Mouse (Mus musculus) right cerebral cortex, adult 18-20 months (tissue): ENCODE measurements around the gene Grasp.

ENCODE experiments used
- DNase-seq: peaks from one replicate; pipeline ENCODE4 v3.0.0; 2022; ENCODE audit warnings: mixed read lengths

Grasp gene

DNA sequence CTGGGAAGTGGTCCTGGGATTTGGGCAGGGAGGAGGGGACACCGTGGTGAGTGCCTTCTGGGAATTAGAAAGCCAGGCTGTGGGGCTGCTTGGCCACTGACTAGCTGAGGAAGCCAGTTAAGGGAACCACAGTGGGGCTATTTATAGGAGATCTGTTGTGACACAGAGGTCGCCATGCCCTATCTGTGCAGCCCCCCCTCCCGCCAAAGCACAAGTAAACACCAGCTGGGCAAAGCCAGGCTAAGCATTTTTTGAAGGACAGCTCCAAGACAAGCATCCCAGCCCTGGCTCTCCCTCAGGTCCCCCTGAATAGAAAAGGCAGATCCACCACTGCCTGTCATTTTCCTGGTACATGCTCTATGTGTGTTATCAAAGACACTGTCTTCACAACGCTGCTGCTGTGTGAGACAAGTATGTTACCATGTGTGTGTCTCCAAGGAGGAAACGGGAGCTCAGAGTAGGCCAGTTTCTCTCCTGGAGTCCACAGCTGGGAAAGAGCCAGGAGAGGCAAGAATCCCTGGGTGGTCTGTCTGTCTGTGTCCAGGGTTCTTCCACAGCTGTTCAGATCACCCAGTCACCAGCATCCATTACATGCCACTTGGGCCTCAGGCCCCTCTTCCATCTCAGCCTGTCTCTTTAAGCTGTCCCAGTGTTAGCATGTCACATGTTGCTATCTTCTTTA is 24.2 kb downstream of the Grasp start:
- no peak for DNase-seq

GRCm38 (mm10) chr15:101250220-101250800 is 26.3 kb downstream of the Grasp start:
- DNase-seq: no peak

GRCm38 (mm10) chr15:101251930-101252329 is 27.9 kb downstream of the Grasp start:
- no peak for DNase-seq

- DNase-seq: no peak
Measured at GRCm38 (mm10) chr15:101252614-101253013, 28.6 kb downstream of the Grasp start.

DNA sequence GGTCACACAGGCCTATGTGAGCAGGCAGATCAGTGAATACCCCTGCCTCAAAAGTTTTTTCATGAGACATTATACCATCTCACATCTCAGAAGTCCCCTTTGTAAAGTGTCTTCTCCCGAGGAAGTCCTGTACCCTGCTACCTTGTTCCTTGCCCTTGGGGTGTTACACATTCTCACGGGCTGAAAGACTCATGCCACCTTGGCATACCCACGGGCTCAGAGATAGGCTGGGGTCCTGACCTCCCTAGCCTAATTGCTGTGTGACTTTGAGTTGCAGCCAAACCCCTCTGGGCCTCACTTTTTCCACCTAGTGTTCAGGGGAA is 29.5 kb downstream of the Grasp start:
- DNase-seq: no peak

DNA sequence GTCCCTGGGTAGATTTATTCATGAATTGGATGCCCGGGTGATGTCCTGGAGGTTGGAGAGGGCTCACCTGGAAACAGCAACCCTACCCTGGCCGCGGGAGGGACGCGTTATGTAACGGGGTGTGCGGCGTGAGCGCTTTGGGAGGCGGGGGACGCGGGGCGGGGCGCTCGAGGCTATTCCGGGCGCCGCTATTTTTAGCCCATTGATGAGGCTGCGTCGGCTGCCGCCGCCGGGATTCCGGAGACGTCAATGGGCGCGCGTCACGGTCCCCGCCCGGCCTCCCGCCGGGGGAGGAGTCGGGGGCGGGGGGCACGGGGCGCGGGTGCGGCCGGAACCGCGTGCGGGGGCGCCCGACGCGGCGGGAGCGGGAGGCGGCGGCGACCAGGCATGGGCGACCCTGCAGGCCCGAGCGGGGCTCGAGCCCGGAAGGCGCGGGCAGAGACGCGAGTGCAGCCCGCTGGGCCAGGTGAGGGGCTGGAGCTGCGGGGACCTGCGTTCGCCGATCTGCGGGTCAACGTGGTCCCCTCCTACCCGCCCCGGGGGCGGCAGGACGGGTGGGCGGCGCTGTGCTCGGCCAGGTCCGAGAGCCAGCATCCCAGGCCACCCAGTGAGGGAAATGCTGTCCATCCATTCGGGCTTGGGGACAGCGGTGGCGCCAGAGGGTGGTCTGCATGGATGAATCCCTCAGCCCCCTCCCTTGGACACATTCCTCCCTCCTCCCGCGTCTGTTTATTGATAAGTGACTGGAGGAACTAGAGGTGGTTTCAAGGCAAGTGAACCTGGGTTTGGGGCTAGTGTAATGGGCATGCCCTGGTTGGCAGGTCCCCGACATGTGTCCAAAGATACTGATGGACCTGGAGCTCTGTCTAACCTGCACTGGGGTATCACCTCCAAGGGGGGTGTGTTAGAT is 30.2 kb downstream of the Grasp start, which contains the start of gene Nr4a1:
Nr4a1 (plus strand) TSS at position 384 of the 910 bp plus-strand sequence.
- DNase-seq: peak; percentile 90

GRCm38 (mm10) chr15:101255842-101256462 is 32.0 kb downstream of the Grasp start:
- no peak for DNase-seq

GRCm38 (mm10) chr15:101256463-101257206 is 32.6 kb downstream of the Grasp start:
- DNase-seq: no peak

DNA sequence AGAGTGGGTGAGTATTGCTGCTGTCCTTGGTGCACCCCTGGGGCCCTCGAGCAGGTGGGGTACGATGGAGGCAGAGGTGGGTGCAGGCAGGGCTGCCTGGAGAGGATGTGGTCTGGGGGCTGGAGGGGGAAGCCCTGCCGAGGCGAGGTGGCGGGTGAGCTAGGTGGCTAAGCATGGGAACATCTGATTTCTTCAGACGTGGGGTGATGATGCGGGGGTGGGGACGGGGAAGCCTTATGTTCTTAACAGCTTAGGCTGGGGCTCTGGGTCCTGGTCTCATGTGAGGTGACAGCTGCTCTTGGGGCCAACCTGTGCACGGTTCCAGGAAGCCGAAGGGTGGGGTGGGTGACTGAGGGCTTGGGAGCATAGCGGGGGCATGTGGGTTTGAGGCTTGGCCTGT is 34.4 kb downstream of the Grasp start:
- DNase-seq: no peak

DNA sequence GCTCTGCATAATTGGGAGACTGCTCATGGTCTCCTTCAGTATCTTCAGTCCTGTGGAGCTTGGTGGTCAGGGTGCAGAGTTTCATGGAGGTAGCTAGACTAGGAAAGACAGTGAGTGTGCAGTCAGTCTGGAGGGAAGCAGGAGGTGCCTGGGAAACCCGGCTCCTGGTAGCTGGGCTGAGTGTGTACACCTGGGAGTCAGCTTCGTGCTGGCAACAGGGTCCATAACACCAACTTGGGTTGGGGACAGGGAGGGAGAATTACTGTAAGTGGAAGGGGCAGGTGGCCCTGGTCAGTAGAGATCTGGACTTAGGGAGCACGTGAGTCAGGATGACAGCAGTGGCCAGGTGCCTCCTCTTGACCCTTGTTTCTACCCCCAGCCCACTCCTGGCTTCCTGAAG is 35.9 kb downstream of the Grasp start:
- no peak for DNase-seq

DNA sequence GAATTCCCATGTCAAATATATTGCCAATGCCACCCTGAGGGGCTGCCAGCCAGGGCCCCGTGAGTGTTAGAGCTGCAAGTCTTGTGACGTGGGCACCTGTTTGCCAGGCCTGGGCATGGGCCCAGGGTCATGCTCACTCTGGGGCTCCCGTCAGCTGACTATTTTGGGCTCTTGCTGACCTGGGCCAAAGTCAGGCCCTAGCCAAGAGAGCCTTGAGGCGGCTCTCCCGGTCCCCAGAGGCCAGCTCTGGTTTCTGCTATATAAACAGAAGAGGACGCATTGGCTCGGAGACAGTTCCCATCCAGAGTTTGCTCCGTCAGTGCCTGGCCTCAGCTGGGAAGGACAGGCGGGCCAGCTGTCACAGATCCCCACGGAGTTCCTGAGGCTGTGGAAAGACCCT is 36.4 kb downstream of the Grasp start:
- no peak for DNase-seq

DNA sequence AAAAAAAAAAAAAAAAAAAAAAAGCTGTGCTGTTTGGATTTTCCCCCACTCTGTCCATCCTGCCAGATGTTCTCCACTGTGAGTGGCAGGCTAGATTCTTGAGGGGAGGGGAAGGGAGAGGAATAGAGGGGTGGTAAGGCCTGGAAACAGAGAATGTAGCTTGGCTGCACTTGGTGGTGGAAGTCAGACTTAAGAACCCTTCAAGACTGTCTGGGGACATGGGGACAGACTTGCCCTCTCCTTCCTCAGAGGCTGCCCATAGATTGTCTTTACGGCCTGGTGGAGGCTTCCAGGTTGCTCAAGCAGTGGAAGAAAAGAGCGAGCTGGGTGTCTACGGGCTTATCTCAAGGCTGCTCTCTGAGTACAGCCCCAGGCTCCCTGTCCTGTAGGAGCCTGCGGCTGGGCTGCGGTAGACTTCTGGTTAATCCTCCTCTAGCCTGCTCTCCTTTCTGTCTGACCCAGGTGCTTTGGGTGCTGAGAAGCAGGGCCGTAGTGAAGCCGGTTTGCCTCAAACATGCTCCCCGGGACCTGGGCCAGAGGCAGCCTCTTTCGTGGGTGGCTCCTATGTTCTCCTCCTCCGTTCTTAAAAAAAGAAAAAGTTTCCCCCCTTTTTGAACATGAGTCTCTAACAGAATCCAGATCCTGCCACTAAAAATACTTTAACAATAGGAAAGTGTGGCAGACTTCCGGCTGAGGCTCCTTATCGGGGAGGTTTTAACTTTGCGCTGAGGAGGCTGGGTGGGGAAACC is 37.1 kb downstream of the Grasp start:
- no peak for DNase-seq

GRCm38 (mm10) chr15:101262502-101262901 is 38.5 kb downstream of the Grasp start:
- no peak for DNase-seq

DNA sequence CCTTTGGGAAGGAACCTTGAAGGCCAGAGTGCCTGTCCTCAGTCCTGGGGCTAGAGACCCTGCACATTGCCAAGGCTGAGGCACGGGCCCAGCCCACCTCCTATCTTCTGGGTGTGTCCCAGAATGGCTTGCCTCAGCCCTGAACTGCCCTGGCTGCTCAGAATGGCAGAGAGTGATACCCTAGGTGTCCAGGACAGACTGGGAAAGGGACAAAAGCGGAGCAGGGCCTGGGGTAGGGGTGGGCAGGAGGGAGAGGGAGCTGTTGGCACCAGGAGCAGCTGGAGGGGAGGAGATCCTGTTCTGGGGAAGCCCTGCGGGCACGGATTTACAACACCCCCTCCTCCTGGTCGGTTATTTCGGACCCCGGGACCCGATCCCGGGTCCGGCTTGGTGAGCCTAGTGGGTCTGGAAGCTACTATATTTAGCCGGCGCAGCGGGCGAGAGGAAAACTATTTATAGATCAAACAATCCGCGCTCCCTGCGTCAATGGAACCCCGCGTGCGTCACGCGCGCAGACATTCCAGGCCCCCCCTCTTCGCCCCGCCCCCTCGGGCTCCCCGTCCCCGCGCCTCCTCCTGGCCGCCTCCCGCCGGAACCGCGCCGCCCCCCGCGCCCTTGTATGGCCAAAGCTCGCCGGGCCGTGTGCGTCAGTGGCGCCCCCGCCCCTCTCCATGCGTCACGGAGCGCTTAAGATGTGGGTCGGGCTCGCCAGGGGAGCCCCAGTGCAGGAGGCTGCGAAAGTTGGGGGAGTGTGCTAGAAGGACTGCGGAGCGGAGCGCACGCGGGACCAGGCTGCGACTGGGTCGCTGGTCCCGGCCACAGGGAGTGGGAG is 42.4 kb downstream of the Grasp start:
- peak; percentile 96 for DNase-seq

- DNase-seq: no peak
Measured at GRCm38 (mm10) chr15:101267053-101268032, 43.4 kb downstream of the Grasp start.

GRCm38 (mm10) chr15:101270101-101270820 is 46.3 kb downstream of the Grasp start:
- no peak for DNase-seq

- DNase-seq: no peak
Measured at GRCm38 (mm10) chr15:101271107-101271506, 47.1 kb downstream of the Grasp start.

GRCm38 (mm10) chr15:101271513-101271912 is 47.5 kb downstream of the Grasp start:
- DNase-seq: no peak

GRCm38 (mm10) chr15:101274380-101274779 is 50.4 kb downstream of the Grasp start:
- no peak for DNase-seq
